Mouse (Mus musculus): ENCODE data around the gene Trip10. TPM values are rescaled to one million over a fixed set of nuclear protein-coding genes. Genes with fewer than 3 reads are reported as not detected.
"Not testable (repeated sequence)": the region's sequence is repeated elsewhere in the genome, so short reads cannot be mapped to it uniquely, and the experiment has no call there.

The Trip10 gene
- polyA plus RNA-seq, 1 experiment from 2014 or later, result 16.5 TPM

DNA sequence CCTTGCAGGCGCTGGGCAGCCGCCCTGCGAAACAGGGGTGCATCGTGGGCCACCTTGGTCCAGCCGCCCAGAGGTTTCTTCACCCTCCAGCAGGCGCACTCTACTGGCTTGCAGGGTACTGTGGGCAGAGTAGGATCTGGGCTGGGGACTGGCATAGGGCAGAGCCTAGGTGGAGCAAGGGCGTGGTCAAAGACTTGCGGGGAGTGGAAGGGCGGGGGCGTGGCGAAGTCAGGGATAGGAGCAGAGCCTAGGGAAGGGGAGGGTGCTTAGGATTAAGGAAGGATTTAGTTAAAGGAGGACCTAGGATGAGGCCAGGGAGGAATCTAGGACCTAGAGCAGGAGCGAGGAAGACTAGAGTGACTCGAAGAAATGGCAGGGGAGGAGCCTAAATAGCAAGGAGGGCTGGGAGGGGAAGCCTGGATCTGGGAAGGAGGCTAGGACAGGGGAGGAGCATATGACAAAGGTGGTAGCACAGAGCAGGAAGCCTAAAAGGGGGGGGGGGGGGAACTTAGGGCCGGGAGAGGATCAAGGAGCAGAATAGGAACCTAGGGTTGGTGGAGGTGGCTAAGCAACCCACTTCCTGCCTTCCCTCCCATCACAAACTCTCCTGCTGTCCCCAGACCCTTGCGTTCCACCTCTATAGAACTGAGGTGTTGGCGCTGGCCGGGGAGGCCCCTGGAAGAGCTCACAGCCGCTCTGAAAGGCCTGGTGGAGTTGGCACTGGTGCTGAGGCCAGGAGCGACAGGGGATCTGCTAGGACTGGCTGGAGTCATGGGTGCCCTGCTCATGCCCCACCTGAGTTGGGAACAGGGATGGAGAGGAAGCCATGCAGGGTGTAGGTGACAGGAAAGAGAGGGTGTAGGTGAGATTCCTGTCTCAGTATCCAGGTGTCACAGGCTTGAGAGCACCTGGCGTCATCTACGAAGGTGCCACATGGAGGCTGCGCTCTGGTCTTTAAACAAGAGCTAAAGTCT, 16.0 kb downstream of the Trip10 start:
- Histone ChIP-seq H3K79me2 (ENCODE audit: inconsistent target) (no peaks in the 10 kb centered on the region), H3K4me3 (ENCODE audit: inconsistent target) (no peak overlapping the region), H3K27ac (no peak overlapping the region), H3K36me3 (ENCODE audit: inconsistent target) (peaks cover 20% of the 10 kb centered on the region; the same call in 1 of the 2 replicates)
- WGBS (ENCODE audit: missing documents), result 37% methylated on average over 21 of the region's 22 CpGs

DNA sequence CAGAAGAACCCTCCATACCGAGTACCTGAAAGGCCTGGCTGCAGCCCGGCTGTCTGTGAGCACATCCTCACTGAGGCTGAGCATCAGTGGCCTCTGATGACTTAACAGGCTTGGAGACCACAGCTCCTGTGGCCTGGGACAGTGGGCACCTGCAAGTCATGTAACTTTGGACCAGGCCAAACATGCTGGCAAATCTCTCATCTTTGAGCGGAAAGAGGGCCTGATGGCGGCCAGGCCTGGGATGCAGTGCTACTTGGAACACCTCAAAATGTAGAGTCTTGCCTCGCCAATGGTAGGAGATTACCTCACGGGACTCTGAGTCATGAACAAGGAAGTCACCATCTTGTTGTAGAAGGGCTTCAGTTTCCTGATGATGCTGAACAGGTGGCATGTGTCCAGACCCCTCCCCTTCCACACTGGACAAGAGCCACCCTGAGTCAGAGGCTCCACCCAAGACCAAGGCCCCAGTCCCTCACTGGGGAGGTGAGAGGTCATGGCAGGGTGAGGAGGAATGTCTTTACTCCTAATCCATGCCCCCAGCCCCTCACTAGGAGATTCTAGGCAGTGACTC, 18.4 kb downstream of the Trip10 start:
- Histone ChIP-seq H3K4me3 (ENCODE audit: inconsistent target) (no peak overlapping the region), H3K27ac (no peak overlapping the region)
- WGBS (ENCODE audit: missing documents), result 93% methylated on average over 6 of the region's 6 CpGs

DNA sequence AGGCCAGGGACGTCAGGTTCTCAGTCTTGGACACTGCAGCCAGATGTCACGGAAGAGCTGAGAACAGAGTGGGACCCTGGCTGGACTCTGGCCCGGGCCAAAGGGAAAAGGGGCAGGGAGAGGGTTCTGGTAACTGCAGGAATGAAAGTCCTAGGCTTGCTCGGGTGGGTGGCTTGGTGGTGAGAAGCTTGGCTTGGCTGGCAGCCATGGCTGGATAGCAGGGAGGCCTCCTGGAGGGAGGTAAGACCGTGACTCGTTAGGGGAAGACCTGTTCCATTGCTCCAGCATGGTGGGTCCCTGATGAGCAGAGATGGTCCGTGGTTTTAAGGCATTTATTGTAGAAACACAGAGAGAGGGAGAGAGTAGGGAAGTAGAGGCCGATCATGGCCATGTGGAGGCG, 22.0 kb downstream of the Trip10 start:
- WGBS (ENCODE audit: missing documents), result 64% methylated on average over 6 of the region's 9 CpGs
- H3K27ac ChIP-seq, result no peak overlapping the region
- no peaks in the 10 kb centered on the region for H3K36me3 ChIP-seq (ENCODE audit: inconsistent target)
- peaks cover 6% of the 10 kb centered on the region; the same call in 1 of the 2 replicates for H3K79me2 ChIP-seq (ENCODE audit: inconsistent target)
- H3K4me3 ChIP-seq (ENCODE audit: inconsistent target), result no peak overlapping the region

More for the DNA sequence above, 18.4 kb downstream of the Trip10 start:
- Histone ChIP-seq H3K36me3 (ENCODE audit: inconsistent target) (0 out of 2 replicates have a peak, but pooled peaks cover 5% of the 10 kb centered on the region), H3K79me2 (ENCODE audit: inconsistent target) (no peaks in the 10 kb centered on the region)

DNA sequence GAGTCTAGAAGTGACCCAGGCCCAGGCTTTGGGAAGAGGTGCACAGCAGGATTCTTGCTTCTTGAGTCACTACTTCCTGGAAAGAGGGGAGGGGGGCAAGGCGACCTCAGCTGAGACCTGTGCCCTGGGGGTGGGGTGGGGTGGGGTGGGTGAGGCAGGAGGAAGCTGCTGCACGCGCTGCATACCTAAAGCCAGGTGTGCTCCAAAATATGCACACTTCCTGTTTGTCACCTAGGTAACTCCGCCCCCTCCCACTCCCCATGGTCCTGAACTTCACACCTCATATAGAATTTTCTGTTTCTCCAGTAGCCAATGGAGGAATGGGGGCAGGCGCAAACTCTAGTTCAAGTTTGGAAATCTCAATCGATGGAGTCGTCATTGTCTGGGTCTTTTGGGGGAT, 24.6 kb downstream of the Trip10 start:
- Histone ChIP-seq H3K36me3 (ENCODE audit: inconsistent target) (no peaks in the 10 kb centered on the region), H3K4me3 (ENCODE audit: inconsistent target) (no peak overlapping the region), H3K27ac (no peak overlapping the region), H3K79me2 (ENCODE audit: inconsistent target) (peaks cover 13% of the 10 kb centered on the region; the same call in 1 of the 2 replicates)
- 75% methylated on average over 4 of the region's 7 CpGs for WGBS (ENCODE audit: missing documents)

DNA sequence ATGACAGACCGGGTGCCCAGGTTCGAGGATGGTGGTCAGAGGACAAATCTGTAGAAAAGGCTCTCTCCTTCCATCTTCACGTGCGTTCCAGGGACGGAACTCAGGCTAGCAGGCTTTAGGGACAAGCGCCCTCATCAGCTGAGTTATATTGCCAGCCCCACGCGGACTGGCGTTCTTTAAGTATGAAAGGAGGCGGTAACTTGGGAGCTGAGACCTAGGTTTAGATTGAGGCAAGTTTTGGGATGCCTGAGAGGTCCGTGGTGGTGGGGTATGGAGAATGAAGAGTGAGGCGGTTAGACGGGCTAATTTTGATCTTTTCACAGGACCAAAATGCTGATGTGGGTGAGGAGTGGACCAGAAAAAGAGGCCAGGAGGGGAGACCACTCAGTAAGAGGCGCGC, 25.4 kb downstream of the Trip10 start:
- Histone ChIP-seq H3K79me2 (ENCODE audit: inconsistent target) (peaks cover 22% of the 10 kb centered on the region), H3K36me3 (ENCODE audit: inconsistent target) (no peaks in the 10 kb centered on the region), H3K4me3 (ENCODE audit: inconsistent target) (peak overlapping the region; percentile 76), H3K27ac (peak overlapping the region; percentile 68)
- 5% methylated on average over 15 of the region's 15 CpGs for WGBS (ENCODE audit: missing documents)

DNA sequence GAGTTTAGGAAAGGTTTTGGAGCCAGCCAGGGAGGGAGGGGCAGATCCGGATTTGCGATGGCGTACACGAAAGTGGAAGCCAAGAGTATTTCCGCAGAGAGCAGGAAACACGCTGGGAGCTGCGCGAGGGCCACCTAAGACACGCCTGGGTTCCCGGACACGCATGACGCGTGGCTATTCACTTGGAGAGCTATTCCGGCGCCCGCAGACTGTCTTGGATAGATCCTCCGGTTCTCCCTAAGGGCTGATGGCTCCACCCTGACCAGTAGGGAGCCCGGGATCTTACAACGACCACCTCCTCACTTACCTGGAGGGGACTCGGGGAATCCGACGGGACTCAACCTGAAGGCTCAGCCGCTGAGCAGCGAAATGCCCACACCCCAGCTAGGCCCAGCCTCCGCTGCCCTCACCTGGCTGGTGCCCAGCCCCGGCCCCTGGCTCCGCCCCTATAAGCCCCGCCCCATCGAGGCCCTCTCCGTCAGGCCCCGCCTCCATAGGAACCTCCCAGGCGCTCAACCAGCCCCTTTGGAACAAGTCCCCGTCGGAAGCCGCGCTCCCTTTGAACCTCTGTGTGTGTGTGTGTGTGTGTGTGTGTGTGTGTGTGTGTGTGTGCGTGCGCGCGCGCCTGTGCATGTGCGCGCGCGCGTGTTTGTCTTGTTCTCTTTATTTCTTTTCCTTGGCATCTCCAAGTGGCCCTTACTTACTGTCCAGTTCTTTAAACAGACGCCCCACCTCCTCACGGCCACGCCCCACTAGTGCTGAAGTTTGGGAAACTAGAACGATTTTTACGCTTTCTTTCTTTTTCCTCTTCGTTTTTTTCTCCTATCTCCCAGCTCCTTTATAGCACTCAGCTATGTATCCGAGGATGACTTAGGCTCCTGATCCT, 26.1 kb downstream of the Trip10 start:
- Histone ChIP-seq H3K4me3 (ENCODE audit: inconsistent target) (peak overlapping the region; percentile 76), H3K27ac (peak overlapping the region; percentile 72), H3K36me3 (ENCODE audit: inconsistent target) (no peaks in the 10 kb centered on the region), H3K79me2 (ENCODE audit: inconsistent target) (peaks cover 28% of the 10 kb centered on the region)
- under 1% methylated on average over 46 of the region's 53 CpGs for WGBS (ENCODE audit: missing documents)

DNA sequence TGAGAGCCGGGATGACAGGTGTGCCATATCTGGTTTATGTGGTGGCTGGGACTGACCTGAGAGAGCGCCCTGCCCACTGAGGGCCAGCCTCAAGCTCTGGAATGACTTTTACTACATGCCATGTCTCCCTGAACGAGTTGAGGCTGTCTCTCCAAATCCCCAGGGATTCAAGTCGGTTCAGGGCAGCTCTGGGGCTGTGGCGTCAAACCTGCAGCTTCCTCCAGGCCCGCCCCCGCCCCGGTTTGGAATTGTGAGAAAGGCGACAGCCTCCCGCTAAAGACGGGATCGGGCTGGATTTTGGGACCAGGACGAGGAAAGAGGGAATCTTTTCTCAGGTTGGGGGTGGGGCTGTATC, 26.7 kb downstream of the Trip10 start:
- H3K27ac ChIP-seq, result peak overlapping the region; percentile 72
- peak overlapping the region; percentile 76 for H3K4me3 ChIP-seq (ENCODE audit: inconsistent target)
- WGBS (ENCODE audit: missing documents), result 7% methylated on average over 12 of the region's 13 CpGs

DNA sequence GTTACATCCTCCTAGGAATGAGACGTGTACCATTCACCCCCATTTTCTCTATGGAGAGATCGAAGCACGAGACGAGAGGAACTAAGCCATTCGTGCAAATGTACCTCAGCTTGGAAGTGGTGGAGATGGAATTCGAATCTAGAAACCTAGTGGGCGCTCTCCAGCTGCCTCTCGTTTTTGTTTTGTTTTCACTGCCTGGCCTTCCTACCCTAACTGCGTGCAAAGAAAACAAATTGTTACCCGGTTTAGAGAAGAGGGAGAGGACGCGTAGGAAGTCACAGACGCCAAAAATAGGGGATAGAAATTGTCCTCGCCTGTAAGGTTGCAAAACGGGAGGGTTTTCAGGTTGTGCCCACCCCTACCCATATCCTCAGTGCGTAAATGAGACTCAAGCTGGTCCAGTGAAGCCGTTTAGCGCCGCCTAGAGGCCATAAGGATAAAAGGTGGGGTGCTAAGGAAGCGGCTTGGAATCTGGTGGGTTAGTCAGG, 27.4 kb downstream of the Trip10 start:
- 1% methylated on average over 20 of the region's 20 CpGs for WGBS (ENCODE audit: missing documents)
- Histone ChIP-seq H3K79me2 (ENCODE audit: inconsistent target) (peaks cover 41% of the 10 kb centered on the region), H3K4me3 (ENCODE audit: inconsistent target) (peak overlapping the region; percentile 76), H3K27ac (peak overlapping the region; percentile 72), H3K36me3 (ENCODE audit: inconsistent target) (no peaks in the 10 kb centered on the region)

More for the DNA sequence above, 26.7 kb downstream of the Trip10 start:
- Histone ChIP-seq H3K79me2 (ENCODE audit: inconsistent target) (peaks cover 34% of the 10 kb centered on the region), H3K36me3 (ENCODE audit: inconsistent target) (no peaks in the 10 kb centered on the region)

DNA sequence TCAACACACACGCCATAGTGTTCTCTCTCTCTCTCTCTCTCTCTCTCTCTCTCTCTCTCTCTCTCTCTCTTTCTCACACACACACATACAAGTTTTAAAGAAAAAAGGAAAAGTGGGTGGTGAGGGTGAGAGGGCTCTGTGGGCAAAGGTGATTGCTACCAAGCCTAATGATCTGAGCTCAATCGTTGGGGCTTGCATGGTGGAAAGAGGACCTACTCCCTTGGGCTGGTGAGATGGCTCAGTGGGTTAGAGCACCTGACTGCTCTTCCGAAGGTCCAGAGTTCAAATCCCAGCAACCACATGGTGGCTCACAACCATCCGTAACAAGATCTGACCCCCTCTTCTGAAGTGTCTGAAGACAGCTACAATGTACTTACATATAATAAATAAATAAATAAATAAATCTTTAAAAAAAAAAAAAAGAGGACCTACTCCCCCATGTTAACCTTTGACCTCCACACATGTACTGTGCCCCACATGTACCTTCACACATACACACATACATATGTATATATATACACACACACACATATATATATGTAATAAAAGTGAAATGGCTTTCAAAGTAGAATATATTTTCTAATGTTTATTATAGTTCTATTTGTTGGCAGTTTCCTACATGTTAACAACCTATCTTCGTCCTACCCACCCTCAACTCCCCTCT, 28.5 kb downstream of the Trip10 start:
- peaks cover 52% of the 10 kb centered on the region for H3K79me2 ChIP-seq (ENCODE audit: inconsistent target)
- WGBS (ENCODE audit: missing documents), result 85% methylated on average over 3 of the region's 5 CpGs
- H3K27ac ChIP-seq, result 0 out of 2 replicates have a peak overlapping the region, but pooled peaks have one; percentile 97
- H3K36me3 ChIP-seq (ENCODE audit: inconsistent target); H3K4me3 ChIP-seq (ENCODE audit: inconsistent target): not testable (repeated sequence)

DNA sequence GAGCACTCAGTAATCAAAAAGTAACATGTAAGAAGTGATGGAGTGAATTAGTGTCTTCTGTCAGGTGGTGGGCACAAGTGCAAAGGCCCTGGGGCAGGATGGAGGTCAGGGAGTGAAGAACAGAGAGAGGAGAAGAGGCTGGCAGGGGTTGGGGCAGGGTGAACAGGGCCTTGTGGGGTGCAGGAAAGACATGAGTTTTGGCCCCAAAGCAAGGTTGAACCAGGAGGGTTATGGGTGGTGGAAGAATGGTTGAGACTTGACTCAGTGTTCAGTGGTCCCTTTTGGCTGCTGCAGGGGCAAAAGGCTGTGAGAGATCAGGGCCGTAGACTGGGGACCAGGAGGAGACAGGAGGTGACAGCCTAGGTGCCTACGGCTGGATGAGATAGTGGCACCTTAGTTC, 29.3 kb downstream of the Trip10 start:
- Histone ChIP-seq H3K79me2 (ENCODE audit: inconsistent target) (peaks cover 60% of the 10 kb centered on the region), H3K36me3 (ENCODE audit: inconsistent target) (no peaks in the 10 kb centered on the region; the same call in 1 of the 2 replicates), H3K27ac (peak overlapping the region; percentile 97), H3K4me3 (ENCODE audit: inconsistent target) (no peak overlapping the region)
- 17% methylated on average over 2 of the region's 2 CpGs for WGBS (ENCODE audit: missing documents)

DNA sequence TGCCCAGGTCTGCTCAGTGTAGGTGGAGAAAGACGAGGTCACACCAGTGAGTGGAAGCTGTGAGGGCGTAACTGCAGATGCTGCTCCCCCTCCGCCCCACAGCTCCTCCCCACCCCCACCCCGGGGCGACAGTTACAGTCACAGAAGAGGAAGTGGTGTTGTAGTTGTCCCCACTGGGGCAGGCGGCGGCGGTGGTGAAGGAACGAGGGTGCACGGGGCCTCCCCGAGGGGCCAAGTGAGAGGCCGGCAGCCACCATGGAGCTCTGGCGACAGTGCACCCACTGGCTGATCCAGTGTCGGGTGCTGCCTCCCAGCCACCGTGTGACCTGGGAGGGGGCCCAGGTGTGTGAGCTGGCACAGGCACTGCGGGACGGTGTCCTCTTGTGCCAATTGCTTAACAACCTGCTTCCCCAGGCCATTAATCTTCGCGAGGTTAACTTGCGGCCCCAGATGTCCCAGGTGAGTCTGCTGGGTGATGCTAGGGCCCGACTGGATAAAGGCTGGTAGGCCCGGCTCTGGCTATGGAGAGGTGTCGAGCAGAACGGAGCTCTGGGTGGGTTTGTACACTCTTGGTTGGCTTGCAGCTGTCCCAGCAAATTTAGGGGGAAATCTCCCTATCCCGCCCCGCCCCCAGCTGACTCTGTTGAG, 29.8 kb downstream of the Trip10 start, which contains the start of gene Vav1:
Gene Vav1 (plus strand): TSS at position 158 of the 648 bp plus-strand sequence.
- peak within 1 kb of the TSS; percentile 97 for H3K27ac ChIP-seq
- no peaks in the 10 kb centered on the region; the same call in 1 of the 2 replicates for H3K36me3 ChIP-seq (ENCODE audit: inconsistent target)
- WGBS (ENCODE audit: missing documents), result under 1% methylated on average over 21 of the region's 26 CpGs
- H3K79me2 ChIP-seq (ENCODE audit: inconsistent target), result peaks cover 63% of the 10 kb centered on the region
- peak within 1 kb of the TSS; percentile 91 for H3K4me3 ChIP-seq (ENCODE audit: inconsistent target)

DNA sequence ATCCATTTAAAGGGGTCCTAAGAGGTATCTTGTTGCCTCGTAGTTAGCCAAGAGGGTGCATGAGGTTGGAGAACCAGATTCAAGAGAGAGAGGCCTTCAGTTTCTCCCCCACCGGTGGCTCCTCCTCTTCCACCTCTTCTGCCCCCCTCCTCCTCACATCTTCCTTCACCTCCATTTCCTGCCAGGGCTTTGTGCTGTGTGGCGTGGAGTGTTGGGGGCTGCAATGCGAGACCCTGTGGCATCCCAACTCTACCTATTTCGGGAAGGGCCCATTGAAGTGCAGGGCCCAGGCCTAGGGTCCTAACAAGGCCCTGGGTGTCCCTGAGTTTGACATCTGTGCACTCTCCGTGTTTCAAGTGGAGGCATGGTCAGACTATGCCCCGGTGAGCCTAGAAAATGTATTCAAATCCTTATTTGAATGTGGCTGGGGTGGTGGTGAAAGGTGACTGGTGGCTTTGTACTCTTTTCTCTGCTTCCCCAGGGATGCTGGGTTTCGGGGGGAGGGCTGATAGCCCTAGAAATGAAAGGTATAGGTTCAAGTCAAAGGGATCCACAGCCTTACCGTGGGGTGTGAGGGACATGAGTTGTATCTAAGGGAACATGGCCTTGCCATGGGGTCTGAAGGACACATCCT, 30.5 kb downstream of the Trip10 start:
- Histone ChIP-seq H3K36me3 (ENCODE audit: inconsistent target) (no peaks in the 10 kb centered on the region; the same call in 1 of the 2 replicates), H3K4me3 (ENCODE audit: inconsistent target) (peak overlapping the region; percentile 91), H3K79me2 (ENCODE audit: inconsistent target) (peaks cover 66% of the 10 kb centered on the region), H3K27ac (peak overlapping the region; percentile 97)
- 1% methylated on average over 8 of the region's 9 CpGs for WGBS (ENCODE audit: missing documents)

DNA sequence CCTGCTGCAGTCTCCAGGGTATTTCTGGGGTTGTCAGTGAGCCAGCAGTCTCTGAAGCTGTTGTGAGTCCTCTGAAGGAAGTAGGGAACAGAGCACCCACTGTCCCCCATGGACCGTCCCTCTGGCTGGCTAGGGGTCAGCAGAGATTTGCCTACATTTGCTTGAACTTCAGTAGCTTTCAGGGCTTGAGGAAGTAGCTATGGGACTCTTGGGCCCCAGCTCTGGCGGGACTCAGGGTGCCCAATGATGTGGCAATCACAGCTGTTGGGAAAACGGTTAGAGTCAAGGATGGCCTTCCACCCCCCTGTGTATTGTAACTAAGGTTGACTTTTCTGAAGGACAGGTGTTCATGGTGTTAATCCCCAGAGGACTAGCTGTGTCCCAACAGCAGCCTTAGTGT, 31.2 kb downstream of the Trip10 start:
- H3K36me3 ChIP-seq (ENCODE audit: inconsistent target), result no peaks in the 10 kb centered on the region; the same call in 1 of the 2 replicates
- H3K27ac ChIP-seq, result peak overlapping the region; percentile 97
- peaks cover 73% of the 10 kb centered on the region for H3K79me2 ChIP-seq (ENCODE audit: inconsistent target)
- WGBS (ENCODE audit: missing documents), result 0% methylated on average over 3 of the region's 3 CpGs
- H3K4me3 ChIP-seq (ENCODE audit: inconsistent target), result peak overlapping the region; percentile 91
